Mouse (Mus musculus) c-Kit-negative CD71-positive TER-119-positive erythroid progenitor cells, embryonic 14.5 days (primary cell): ENCODE measurements around the gene Gm8104.
"Not testable (repeated sequence)": the region's sequence is repeated elsewhere in the genome, so short reads cannot be mapped to it uniquely, and the experiment has no call there.

Experiments
- DNase-seq: peaks from one replicate; pipeline ENCODE4 v3.0.0-alpha.2; 2013; ENCODE audit warnings: low read depth, low spot score

Gm8104 gene

GRCm38 (mm10) chr14:43100301-43100700, at the start of gene Gm8104:
Gene Gm8104 (plus strand): TSS chr14:43100601.
- DNase-seq = not testable (repeated sequence)

GRCm38 (mm10) chr14:43058063-43058462, 42.3 kb upstream of the Gm8104 start:
- DNase-seq = not testable (repeated sequence)

- DNase-seq = not testable (repeated sequence)
Observed at GRCm38 (mm10) chr14:43060179-43060578, 40.2 kb upstream of the Gm8104 start.

DNA sequence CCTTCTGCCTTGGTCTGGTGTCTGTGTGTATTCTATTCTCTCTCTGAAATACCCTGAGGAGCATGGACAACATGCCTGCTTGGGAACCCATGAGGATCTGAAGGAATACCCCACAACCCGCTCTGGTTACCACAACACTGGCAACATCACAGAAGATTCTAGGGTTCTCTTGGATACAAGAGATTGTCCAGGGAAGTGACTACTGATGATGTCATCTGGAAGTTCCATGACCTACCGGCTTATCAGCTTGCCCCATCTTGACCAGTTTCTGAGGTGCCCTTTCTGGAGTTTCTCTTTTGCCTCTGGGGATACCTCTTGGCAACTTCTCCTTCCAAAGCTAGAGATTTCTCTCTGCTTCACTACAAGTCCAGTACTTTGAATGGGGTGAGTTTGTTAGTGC, 23.9 kb upstream of the Gm8104 start, which contains the start of gene Gm8094:
TSS of gene Gm8094 (minus strand) at position 101 of the 400 bp plus-strand sequence.
- DNase-seq = not testable (repeated sequence)

DNA sequence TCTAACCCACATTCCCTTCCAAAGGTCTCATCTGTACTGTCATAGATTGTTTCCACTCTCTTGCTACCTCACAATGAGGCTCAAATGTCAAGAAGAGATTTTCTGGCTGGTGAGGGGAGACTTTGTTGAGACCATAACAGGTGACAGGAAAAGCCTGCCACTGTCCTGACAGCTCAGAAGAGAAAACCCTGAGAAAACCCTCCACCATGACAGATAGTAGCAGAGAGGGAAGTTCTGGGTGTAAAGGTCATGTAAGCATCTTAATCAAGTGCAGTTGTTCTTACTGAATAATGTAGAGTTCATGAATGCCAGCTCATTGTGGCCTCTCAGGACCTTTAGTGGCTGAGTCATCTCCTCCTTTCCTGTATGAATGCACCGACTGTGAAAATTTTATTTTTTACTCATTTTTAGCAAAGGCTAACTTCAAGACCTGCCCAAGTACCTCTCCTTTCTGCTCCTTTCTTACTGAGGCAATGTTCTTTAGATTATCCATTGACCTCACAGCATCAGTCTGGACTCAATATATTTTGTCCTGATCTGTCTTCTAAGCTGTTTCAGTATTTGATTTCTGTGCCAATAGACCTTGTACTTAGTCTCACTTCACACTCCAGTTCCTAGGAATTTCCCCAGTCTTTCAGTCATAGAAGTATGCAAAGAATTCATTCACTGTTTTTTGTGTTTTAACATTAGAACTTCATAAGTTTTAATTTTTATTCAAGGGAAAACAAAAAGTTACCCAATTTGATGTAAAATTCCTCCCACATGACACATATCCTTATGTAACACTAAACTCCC, 15.3 kb upstream of the Gm8104 start:
- DNase-seq = not testable (repeated sequence)

DNA sequence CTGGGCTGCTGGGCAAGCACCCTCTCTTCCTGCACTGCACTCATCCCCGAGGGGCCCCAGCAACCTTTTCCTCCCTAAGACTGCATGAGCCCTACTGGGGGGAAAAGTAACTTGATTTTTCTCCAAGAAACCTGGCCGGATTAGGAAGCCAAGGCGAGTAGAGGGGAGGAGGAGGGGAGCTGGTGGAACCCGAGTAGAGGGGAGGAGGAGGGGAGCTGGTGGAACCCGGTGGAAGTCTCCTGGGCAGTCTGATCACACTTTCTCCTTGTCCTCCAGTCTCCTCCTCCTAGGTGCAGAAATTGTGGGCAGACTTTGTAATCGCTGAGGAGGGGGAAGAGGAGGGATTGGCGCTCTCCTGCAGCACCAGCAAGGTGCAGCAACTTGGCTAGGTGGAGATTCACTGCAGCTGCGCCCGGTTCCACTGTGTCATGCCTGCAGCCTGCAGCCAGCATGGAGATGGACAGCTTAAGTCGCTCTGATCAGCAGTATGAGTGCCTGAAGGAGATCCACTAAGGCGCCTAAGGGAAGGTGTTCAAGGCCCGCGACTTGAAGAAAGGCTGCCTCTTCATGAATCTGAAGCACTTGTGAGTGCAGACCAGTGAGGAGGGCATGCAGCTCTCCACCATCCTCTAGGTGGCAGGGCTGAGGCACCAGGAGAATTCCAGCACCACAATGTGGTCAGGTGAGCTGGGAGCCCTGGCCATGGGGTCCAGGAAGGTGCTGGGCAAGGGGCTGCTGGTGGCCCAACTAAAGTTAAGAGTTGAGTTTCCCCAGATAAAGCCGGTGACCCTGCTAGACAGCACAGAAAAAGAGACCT, 11.1 kb upstream of the Gm8104 start:
- DNase-seq = not testable (repeated sequence)

- not testable (repeated sequence) for DNase-seq
Observed at GRCm38 (mm10) chr14:43119673-43120072, 19.3 kb downstream of the Gm8104 start.

- not testable (repeated sequence) for DNase-seq
Observed at GRCm38 (mm10) chr14:43126286-43126685, 25.9 kb downstream of the Gm8104 start.
